Mouse (Mus musculus): ENCODE results near the gene Mt3.

- no peak for TF ChIP-seq EP300 (IDR thresholded peaks at IDR 0.05; ENCODE audit: insufficient read depth, low read depth, low read length)
- TF ChIP-seq CTCF (IDR thresholded peaks at IDR 0.05), result no peak
Observed at GRCm38 (mm10) chr8:94113435-94113834, 39.0 kb upstream of the Mt3 start.
